Mouse (Mus musculus): ENCODE measurements at regions not wholly inside any gene's neighbourhood (a gene's known extent, or its start where the extent isn't known, plus 50 kb on each side); places are given as distances from the start of the nearest gene placed in this dataset.

DNA sequence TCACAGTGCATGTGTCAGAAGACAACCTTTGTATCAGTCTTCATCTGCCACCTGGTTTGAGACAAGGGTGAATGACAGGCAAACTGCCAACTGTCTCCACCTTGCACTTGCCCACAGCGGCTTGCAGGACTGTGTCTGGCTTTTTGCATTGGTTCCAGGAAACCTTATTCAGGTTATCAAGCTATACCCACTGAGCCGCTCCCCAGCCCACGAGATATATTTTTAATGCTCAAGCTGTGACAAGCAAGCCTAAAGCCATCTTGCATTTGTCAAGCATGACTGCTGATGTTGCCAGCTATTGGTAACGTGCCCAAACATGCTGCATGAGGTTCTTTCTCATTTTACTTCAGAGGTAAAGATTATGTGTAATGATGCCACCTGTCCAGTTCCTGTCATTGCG lies 437.6 kb upstream of the Tbl1xr1 start:
- TF ChIP-seq MAX (IDR thresholded peaks at IDR 0.05; ENCODE audit: low read depth) (no peak), TCF12 (IDR thresholded peaks at IDR 0.05; ENCODE audit: insufficient read depth, poor library complexity, severe bottlenecking) (no peak), POLR2A (IDR thresholded peaks at IDR 0.05; ENCODE audit: insufficient read length, low read depth) (no peak), E2F4 (IDR thresholded peaks at IDR 0.05; ENCODE audit: insufficient read depth) (no peak), CEBPB (IDR thresholded peaks at IDR 0.05; ENCODE audit: insufficient read depth, poor library complexity, severe bottlenecking) (no peak), MYOD1 (IDR thresholded peaks at IDR 0.05; ENCODE audit: control insufficient read depth in 1 of 3, insufficient read length in 2 of 3, low read depth in 2 of 3) (no peak)
